Mouse (Mus musculus) ES-Bruce4 (cell line): ENCODE data around the gene Ephb1. TPM values are rescaled to one million over a fixed set of nuclear protein-coding genes. Genes with fewer than 3 reads are reported as not detected.

Experiments used
- H3K27ac ChIP-seq: 2 replicates; pipeline ENCODE4 v1.5.1; 2012; ENCODE audit warnings: low read length, inconsistent platforms; ENCODE audit not compliant: insufficient read depth
- H3K27me3 ChIP-seq: 2 replicates; pipeline ENCODE4 v1.6.1; 2012; ENCODE audit warnings: mild to moderate bottlenecking, low read length, inconsistent platforms; ENCODE audit not compliant: control insufficient read depth, poor library complexity, insufficient read depth, severe bottlenecking
- H3K36me3 ChIP-seq: 2 replicates; pipeline ENCODE4 v1.6.1; 2012; ENCODE audit warnings: inconsistent platforms, mild to moderate bottlenecking, low read length, moderate library complexity; ENCODE audit not compliant: control insufficient read depth, poor library complexity, insufficient read depth, severe bottlenecking
- H3K4me1 ChIP-seq: one replicate; pipeline ENCODE4 v1.8.1; 2011; ENCODE audit warnings: low read length; ENCODE audit not compliant: control insufficient read depth, insufficient read depth
- H3K4me3 ChIP-seq: 2 replicates; pipeline ENCODE4 v1.5.1; 2011; ENCODE audit warnings: low read depth, mild to moderate bottlenecking, low read length
- H3K9ac ChIP-seq: 2 replicates; pipeline ENCODE4 v1.6.1; 2012; ENCODE audit warnings: low read depth, mild to moderate bottlenecking, inconsistent platforms; ENCODE audit not compliant: poor library complexity, severe bottlenecking
- H3K9me3 ChIP-seq: replicated peaks from 2 replicates; pipeline ENCODE4 v1.6.1; 2012; ENCODE audit warnings: mild to moderate bottlenecking, low read length, inconsistent platforms; ENCODE audit not compliant: control insufficient read depth, poor library complexity, insufficient read depth, severe bottlenecking
- CTCF ChIP-seq: IDR thresholded peaks from one replicate; pipeline ENCODE4 v1.8.1; 2011; ENCODE audit warnings: low read depth, low read length
- EP300 ChIP-seq: IDR thresholded peaks from 2 replicates; pipeline ENCODE4 v1.6.1; 2011; ENCODE audit warnings: low read depth, low read length; ENCODE audit not compliant: insufficient read depth
- POLR2A ChIP-seq: IDR thresholded peaks from one replicate; pipeline ENCODE4 v1.8.1; 2011; ENCODE audit warnings: low read length; ENCODE audit not compliant: insufficient read depth
- polyA plus RNA-seq: library from polyadenylated mRNA; stranded (reverse); fragments of >200 nt; gene quantifications from 2 replicates; pipeline ENCODE4 v1.2.4, GENCODE M21; 2011; ENCODE audit warnings: low read depth; ENCODE audit not compliant: missing spikeins, insufficient read depth, insufficient read length

Ephb1 gene
- polyA plus RNA-seq, 1 experiment: 0.52 TPM

- TF ChIP-seq CTCF (no peak), EP300 (no peak), POLR2A (no peak)
- no peaks in the 10 kb centered on the region for H3K27me3 ChIP-seq
- no peak overlapping the region for H3K27ac ChIP-seq
- H3K4me1 ChIP-seq: no peaks in the 10 kb centered on the region
- H3K9ac ChIP-seq: no peak overlapping the region
- no peaks in the 10 kb centered on the region for H3K9me3 ChIP-seq
- H3K36me3 ChIP-seq: no peaks in the 10 kb centered on the region
- H3K4me3 ChIP-seq: no peak overlapping the region
These were observed 431.6 kb downstream of the Ephb1 start for GRCm38 (mm10) chr9:101922846-101923245.

- TF ChIP-seq CTCF (no peak), EP300 (no peak), POLR2A (no peak)
- H3K9me3 ChIP-seq: no peaks in the 10 kb centered on the region
- H3K4me3 ChIP-seq: no peak overlapping the region
- H3K27ac ChIP-seq: no peak overlapping the region
- no peaks in the 10 kb centered on the region for H3K4me1 ChIP-seq
- no peaks in the 10 kb centered on the region for H3K36me3 ChIP-seq
- no peak overlapping the region for H3K9ac ChIP-seq
- no peaks in the 10 kb centered on the region for H3K27me3 ChIP-seq
These were observed 435.2 kb downstream of the Ephb1 start for GRCm38 (mm10) chr9:101919324-101919723.

GRCm38 (mm10) chr9:101918771-101919170 lies 435.7 kb downstream of the Ephb1 start:
- H3K4me3 ChIP-seq: no peak overlapping the region

DNA sequence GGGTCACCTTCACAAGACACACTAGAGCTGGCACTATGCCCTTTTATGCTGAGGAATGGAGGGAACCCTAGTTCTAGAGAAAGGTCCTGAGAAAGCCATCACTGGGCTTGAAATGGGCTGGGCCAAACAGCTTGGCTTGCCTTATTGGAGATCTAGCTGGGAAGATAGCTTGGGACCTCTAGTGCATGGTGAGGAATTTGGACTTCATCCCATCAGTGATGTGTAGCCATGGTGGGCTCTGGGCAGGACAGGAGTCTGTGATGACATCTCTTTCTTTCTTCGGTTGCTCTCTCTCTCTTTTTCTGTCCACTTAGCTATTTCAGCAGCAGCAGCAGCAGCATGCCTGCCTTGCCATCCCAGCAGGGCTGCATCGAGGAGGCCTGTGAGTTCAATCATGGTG lies 439.4 kb downstream of the Ephb1 start:
- no peaks in the 10 kb centered on the region for H3K36me3 ChIP-seq
- no peak overlapping the region for H3K4me3 ChIP-seq
- H3K27ac ChIP-seq: no peak overlapping the region
- H3K9me3 ChIP-seq: no peaks in the 10 kb centered on the region
- no peaks in the 10 kb centered on the region for H3K4me1 ChIP-seq
- no peak overlapping the region for H3K9ac ChIP-seq
- H3K27me3 ChIP-seq: no peaks in the 10 kb centered on the region
- no peak for TF ChIP-seq POLR2A
- TF ChIP-seq CTCF: no peak
- no peak for TF ChIP-seq EP300

More at GRCm38 (mm10) chr9:101918771-101919170, 435.7 kb downstream of the Ephb1 start:
- no peaks in the 10 kb centered on the region for H3K9me3 ChIP-seq
- H3K4me1 ChIP-seq: no peaks in the 10 kb centered on the region
- TF ChIP-seq POLR2A: no peak
- no peak for TF ChIP-seq EP300
- TF ChIP-seq CTCF: no peak
- H3K27ac ChIP-seq: no peak overlapping the region
- no peak overlapping the region for H3K9ac ChIP-seq
- H3K36me3 ChIP-seq: no peaks in the 10 kb centered on the region
- H3K27me3 ChIP-seq: no peaks in the 10 kb centered on the region

GRCm38 (mm10) chr9:101911176-101911866 lies 443.2 kb downstream of the Ephb1 start:
- H3K9ac ChIP-seq: no peak overlapping the region
- H3K9me3 ChIP-seq: no peaks in the 10 kb centered on the region
- no peak overlapping the region for H3K27ac ChIP-seq
- no peak overlapping the region for H3K4me3 ChIP-seq
- no peaks in the 10 kb centered on the region for H3K27me3 ChIP-seq
- H3K4me1 ChIP-seq: no peaks in the 10 kb centered on the region
- TF ChIP-seq POLR2A (no peak), EP300 (no peak)
- no peaks in the 10 kb centered on the region for H3K36me3 ChIP-seq

DNA sequence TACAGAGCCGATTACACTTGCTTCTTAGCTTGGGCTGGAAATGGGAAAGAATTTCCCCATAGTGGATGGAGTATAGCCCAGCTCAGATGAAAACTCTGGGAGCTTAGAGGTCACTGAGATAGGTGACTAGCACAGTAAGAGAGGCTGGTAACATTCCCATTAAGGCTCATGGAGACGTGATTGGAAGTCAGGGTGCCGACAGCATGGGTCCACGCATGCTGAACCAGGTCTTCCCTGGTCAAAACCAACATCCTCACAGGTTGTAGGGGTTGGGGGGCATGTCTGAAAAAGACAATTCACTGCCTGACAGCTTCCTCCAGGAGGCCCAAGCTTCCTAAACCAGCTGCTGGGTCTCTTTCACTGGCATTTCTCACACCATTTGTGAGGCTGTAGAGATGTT lies 445.0 kb downstream of the Ephb1 start:
- Histone ChIP-seq H3K9me3 (no peaks in the 10 kb centered on the region), H3K4me1 (no peaks in the 10 kb centered on the region), H3K9ac (no peak overlapping the region), H3K27ac (no peak overlapping the region), H3K4me3 (no peak overlapping the region), H3K27me3 (no peaks in the 10 kb centered on the region), H3K36me3 (no peaks in the 10 kb centered on the region)
- TF ChIP-seq CTCF: no peak
- no peak for TF ChIP-seq EP300
- TF ChIP-seq POLR2A: no peak
